Mouse (Mus musculus): Measurements from ENCODE around the gene Gnai2.
"Not testable (repeated sequence)": the region's sequence is repeated elsewhere in the genome, so short reads cannot be mapped to it uniquely, and the experiment has no call there.

The Gnai2 gene

GRCm38 (mm10) chr9:107587833-107588639, 47.1 kb downstream of the Gnai2 start:
- peak in 1 of 2 experiments; percentile 48 for DNase-seq (ENCODE audit: low spot score in 2 of 2)

DNA sequence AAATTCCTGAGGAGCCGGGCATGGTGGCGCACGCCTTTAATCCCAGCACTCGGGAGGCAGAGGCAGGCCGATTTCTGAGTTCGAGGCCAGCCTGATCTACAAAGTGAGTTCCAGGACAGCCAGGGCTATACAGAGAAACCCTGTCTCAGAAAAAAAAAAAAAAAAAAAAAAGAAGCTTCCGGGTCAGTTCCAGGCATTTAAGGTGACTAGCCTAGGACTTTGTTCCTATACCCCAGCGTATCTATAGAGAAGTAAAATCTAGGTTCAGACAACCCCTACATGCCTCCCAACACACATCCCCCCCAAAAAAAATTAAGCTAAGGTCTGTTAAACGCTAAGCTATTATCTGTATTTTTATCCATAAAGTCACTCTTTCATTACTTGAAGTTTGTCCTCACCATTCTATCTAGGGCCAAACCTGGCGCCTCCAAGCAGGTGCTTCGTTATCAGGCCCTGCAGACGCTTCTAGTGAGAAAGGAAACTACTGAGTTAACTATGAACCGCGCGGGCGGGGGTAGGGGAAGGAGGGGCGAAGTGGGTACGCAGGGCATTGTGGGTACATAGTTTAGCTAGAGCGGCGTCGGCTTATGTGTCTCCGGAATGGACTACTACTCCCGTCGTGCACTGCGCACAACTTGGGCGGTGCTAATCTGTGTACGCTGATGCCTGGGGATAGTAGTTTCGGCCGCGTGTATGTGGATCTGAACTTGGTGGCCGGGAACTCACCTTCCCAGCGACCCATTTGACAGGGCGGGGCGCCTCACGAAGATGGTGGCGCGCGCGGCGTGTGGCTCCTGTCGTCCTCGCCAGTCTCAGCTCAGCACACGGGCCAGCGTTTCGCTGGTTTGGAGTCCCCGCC, 48.0 kb downstream of the Gnai2 start, which contains the start of gene Ifrd2:
Ifrd2 (plus strand) TSS at position 669 of the 859 bp plus-strand sequence.
- DNase-seq (ENCODE audit: low spot score in 2 of 2) = peak; percentile 97 to 98

GRCm38 (mm10) chr9:107586504-107586903, 48.7 kb downstream of the Gnai2 start:
- DNase-seq (ENCODE audit: low spot score in 2 of 2) = no peak

DNA sequence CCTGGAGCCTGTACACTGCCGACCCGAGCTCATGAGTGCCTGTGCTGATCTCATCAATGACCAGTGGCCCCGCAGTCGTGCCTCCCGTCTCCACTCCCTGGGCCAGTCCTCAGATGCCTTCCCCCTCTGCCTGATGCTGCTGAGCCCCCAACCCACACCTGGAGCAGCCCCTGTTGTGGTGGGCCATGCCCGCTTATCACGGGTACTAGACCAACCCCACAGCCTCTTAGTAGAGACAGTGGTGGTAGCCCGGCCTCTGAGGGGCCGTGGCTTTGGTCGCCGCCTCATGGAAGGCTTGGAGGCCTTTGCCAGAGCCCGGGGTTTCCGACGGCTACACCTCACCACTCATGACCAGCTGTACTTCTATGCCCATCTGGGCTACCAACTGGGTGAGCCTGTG, 52.0 kb downstream of the Gnai2 start:
- no peak for DNase-seq (ENCODE audit: low spot score in 2 of 2)

- DNase-seq (ENCODE audit: low spot score in 2 of 2) = no peak
Observed at GRCm38 (mm10) chr9:107582509-107583062, 52.6 kb downstream of the Gnai2 start.

GRCm38 (mm10) chr9:107581584-107581983, 53.6 kb downstream of the Gnai2 start:
- no peak for DNase-seq (ENCODE audit: low spot score in 2 of 2)

- peak; percentile 81 to 85 for DNase-seq (ENCODE audit: low spot score in 2 of 2)
Observed at GRCm38 (mm10) chr9:107580501-107581317, 54.5 kb downstream of the Gnai2 start, which contains the start of gene Hyal3. Gene Hyal3 (plus strand): TSS chr9:107580818.

DNA sequence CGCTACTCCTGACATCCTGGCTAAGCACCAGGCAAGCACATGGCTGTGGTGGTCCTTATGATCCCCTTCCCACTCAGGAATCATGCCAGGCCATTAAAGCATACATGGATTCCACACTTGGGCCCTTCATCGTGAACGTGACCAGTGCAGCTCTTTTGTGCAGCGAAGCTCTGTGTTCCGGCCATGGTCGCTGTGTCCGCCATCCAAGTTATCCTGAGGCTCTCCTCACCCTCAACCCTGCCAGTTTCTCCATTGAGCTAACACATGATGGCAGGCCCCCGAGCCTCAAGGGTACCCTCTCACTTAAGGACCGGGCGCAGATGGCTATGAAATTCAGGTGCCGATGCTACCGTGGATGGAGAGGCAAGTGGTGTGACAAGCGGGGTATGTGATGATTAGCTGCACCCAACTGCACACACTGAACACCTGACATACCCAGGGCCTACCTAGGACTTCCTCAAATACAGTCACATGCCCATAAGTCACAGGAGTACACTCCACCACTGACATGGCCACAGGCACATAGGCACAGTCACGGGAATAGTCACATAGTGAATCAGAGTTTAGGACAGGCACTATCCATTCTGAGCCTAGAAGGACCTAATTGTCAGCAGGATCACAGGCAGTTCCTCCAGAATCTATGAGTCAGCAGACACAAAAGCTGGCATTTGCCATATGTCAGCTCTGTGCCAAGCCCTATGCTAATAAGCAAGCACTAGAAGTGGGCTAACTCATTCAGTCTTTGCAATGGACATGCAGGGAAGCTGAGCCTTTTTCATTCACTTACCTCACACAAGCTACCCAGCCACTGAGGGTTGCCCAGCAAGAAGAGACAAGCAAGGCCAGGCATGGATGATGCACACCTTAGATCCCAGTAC, 55.9 kb downstream of the Gnai2 start:
- no peak for DNase-seq (ENCODE audit: low spot score in 2 of 2)

DNA sequence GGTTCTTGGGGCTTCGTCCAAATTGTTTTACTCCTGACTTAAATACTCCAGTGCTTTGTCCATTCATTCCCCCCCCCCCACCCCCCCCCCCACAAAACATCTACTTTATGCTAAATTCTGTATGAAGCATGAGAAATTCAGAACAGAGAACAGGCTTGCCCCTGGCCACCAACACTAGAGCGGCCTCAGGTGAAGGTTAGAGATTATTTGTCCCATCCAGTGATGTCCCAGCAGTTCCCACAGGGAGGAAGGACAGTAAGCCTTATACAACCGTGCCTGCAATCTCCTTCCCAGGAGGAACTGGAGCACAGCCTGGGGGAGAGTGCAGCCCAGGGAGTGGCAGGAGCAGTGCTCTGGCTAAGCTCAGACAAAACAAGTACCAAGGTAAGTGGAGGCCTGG, 56.6 kb downstream of the Gnai2 start, which contains the start of gene Naa80:
Naa80 (plus strand) TSS at position 301 of the 400 bp plus-strand sequence.
- no peak for DNase-seq (ENCODE audit: low spot score in 2 of 2)

GRCm38 (mm10) chr9:107577871-107578270, 57.3 kb downstream of the Gnai2 start:
- DNase-seq (ENCODE audit: low spot score in 2 of 2) = no peak

- DNase-seq (ENCODE audit: low spot score in 2 of 2) = no peak
Observed at GRCm38 (mm10) chr9:107576357-107577107, 58.6 kb downstream of the Gnai2 start, which contains the start of gene Hyal1. Gene Hyal1 (plus strand): TSS chr9:107576927.

DNA sequence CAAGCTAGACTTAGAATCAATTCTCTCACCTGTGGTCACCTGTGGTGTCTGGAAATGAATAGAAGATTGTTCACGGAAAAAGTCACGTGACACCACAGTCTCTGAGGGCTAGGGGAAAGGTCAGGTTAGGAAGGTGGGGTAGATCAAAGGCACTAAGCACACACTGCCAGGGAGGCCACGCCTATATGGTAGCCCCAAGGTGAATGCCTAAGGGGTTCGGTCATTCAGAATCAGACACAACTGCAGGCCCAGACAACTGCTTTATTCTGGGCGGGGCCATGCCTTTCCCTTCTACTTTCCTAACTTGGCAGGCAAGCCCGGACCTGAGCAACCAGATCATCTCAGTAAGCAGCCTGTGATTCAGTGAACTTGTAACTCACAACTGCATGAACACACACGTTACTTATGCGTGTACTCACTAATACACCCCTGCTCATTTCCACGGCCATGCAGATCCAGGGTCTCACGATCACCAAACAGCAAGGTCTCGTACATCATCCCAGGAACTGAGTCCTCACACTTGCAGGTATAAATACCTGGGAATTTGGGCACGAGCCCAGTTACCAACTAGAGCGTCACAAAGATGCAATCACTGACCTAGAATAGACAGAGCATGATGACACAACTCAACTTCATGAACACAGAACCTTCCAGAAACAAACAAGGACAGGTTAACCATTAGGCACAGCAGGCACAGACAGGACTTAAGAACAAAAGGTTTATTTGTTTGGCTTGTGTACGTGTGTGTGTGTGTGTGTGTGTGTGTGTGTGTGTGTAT, 59.4 kb downstream of the Gnai2 start:
- no peak for DNase-seq (ENCODE audit: low spot score in 2 of 2)

GRCm38 (mm10) chr9:107573774-107574173, 61.4 kb downstream of the Gnai2 start:
- DNase-seq (ENCODE audit: low spot score in 2 of 2) = not testable (repeated sequence)

GRCm38 (mm10) chr9:107572327-107572662, 62.9 kb downstream of the Gnai2 start:
- DNase-seq (ENCODE audit: low spot score in 2 of 2) = no peak

DNA sequence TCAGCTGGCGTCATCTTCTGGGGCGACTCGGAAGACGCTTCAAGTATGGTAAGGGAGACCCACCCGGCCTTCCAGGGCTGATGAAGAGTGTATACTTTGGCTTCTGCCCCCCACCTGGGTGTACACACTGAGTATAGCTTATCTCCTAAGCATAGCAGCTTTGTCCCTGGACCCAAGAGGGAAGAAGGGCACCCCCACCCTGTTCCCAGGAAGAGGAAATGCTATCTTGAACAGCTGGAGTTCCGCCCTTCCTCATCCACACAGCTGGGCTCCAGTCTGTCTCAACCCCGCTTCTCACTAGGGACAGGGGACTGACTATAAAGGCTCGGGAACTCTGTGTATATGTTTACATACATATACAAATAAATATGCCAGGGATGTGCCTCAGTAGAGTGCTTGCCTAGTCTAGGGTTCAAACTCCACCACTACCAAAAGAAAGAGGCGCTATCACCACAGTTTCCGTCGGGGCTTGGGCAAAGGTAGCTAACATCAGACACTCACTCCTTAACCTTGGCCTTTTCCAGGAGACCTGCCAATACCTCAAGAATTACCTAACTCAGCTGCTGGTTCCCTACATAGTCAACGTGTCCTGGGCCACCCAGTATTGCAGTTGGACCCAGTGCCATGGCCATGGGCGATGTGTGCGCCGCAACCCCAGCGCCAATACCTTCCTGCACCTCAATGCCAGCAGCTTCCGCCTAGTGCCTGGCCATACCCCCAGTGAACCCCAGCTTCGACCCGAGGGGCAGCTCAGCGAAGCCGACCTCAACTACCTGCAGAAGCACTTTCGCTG, 63.4 kb downstream of the Gnai2 start:
- no peak for DNase-seq (ENCODE audit: low spot score in 2 of 2)

DNA sequence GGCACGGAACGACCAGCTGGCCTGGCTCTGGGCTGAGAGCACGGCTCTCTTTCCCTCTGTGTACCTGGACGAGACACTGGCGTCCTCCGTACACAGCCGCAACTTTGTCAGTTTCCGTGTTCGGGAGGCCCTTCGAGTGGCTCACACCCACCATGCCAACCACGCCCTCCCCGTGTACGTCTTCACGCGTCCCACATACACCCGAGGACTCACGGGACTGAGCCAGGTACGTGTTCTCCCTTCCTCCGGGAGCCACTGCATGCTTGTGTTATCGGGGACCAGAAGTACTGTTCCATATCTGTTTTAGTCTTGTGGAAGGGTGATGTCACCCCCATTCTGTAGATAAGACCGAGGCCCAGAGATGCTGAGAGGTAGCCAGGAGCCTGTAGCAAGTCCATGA, 64.3 kb downstream of the Gnai2 start:
- DNase-seq (ENCODE audit: low spot score in 2 of 2) = no peak

DNA sequence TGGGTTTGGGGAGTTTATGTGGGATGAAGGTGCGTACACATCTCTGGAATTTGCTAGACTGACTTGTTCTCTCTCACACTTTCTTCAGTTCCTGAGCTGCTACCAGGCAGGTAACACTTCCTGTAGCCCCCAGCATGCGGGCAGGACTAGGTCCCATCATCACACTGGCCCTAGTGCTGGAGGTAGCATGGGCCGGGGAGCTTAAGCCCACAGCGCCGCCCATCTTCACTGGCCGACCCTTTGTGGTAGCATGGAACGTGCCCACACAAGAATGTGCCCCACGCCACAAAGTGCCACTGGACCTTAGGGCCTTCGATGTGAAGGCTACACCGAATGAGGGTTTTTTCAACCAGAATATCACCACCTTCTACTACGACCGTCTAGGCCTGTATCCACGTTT, 65.2 kb downstream of the Gnai2 start:
- no peak for DNase-seq (ENCODE audit: low spot score in 2 of 2)

DNA sequence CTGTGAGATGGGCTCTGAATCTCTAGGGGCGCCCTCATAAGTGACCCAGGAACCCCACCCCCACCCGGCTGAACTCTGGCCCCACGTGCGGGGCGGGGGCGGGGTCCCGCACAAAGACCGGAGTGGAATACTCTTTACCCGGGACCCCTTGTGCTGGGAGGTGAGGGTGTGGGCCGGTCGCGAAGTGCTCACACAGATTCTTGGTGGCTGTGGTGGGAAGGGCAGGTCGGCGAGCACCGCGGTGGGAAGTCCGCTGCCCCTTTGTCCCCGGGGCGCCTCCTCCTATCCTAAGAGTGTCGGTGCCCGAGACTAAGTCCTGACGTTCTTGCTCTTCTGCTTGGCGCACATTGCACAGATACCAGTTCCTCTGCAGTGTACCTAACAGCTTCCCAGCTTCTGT, 65.9 kb downstream of the Gnai2 start:
- no peak for DNase-seq (ENCODE audit: low spot score in 2 of 2)
